In genomic region chr9:24189511-24190260, GRCm38 (mm10) we compare ENCODE assay signal across 10 mouse cellular contexts.
DNase-seq lines count a peak whose midpoint lies in the region; ATAC-seq and TF ChIP-seq lines count a peak whose summit lies in the region.
"Had no signal": no experiment of that assay in that cellular context is flagged by ENCODE, and none has a peak within 500 bp of the region (broad histone marks: within the 10 kb centered on the region; RNA-seq: fewer than 3 reads in every experiment).

No protein-coding gene starts in this region.

- no peak for DNase-seq in heart, postnatal 4 days
- DNase-seq in layer of hippocampus, adult 9-11 months = peak; percentile 38
- peak; percentile 37 for DNase-seq in midbrain, postnatal 0 days (ENCODE audit: low spot score)
- DNase-seq in MN1 (ENCODE audit: low spot score) = no peak
- no peak for DNase-seq in ovary, adult 18-20 months (ENCODE audit: low spot score)
- DNase-seq: gastrocnemius, postnatal 25 days; lung, postnatal 14 days had no signal

- H3K9me3 ChIP-seq in heart, embryonic 11.5 days (replicated peaks; ENCODE audit: control insufficient read depth, low read length) = no peaks in the 10 kb centered on the region
- H3K9me3 ChIP-seq in forebrain, embryonic 13.5 days (replicated peaks) = no peaks in the 10 kb centered on the region
- H3K9me3 ChIP-seq in midbrain, postnatal 0 days (ENCODE audit: low read length) = no peaks in the 10 kb centered on the region

- no peak for TF ChIP-seq CTCF in midbrain, postnatal 0 days (IDR thresholded peaks at IDR 0.05)

- 9% methylated on average over 2 of the region's 2 CpGs for WGBS in heart, embryonic 11.5 days (ENCODE audit: insufficient replicate concordance)
- 21% methylated on average over 2 of the region's 2 CpGs for WGBS in forebrain, embryonic 13.5 days
- 16% methylated on average over 2 of the region's 2 CpGs for WGBS in midbrain, postnatal 0 days

- H3K4me1 ChIP-seq in heart, embryonic 11.5 days (ENCODE audit: control insufficient read depth, insufficient read depth, low read length) = peaks cover 10% of the 10 kb centered on the region
- H3K4me1 ChIP-seq in forebrain, embryonic 13.5 days = peaks cover 15% of the 10 kb centered on the region
- H3K4me1 ChIP-seq in midbrain, postnatal 0 days (ENCODE audit: insufficient read depth, low read length) = no peaks in the 10 kb centered on the region

- H3K9ac ChIP-seq in heart, embryonic 11.5 days (ENCODE audit: low read depth, low read length) = no peak overlapping the region
- no peak overlapping the region for H3K9ac ChIP-seq in forebrain, embryonic 13.5 days
- no peak overlapping the region for H3K9ac ChIP-seq in midbrain, postnatal 0 days (replicated peaks; ENCODE audit: low read length, poor library complexity, severe bottlenecking)

- ATAC-seq in heart, embryonic 11.5 days (replicated peaks; ENCODE audit: insufficient number of reproducible peaks, low FRiP score, low TSS enrichment) = no peak
- ATAC-seq in forebrain, embryonic 13.5 days = peak; percentile 74
- ATAC-seq in midbrain, postnatal 0 days (ENCODE audit: low FRiP score) = no peak
- ATAC-seq in activated CD4-positive, CD25-positive, alpha-beta regulatory T cell, adult 4 months = no peak

- H3K36me3 ChIP-seq in heart, embryonic 11.5 days (ENCODE audit: control insufficient read depth, insufficient read depth, low read length) = no peaks in the 10 kb centered on the region
- H3K36me3 ChIP-seq in forebrain, embryonic 13.5 days (ENCODE audit: poor library complexity, severe bottlenecking) = no peaks in the 10 kb centered on the region
- no peaks in the 10 kb centered on the region for H3K36me3 ChIP-seq in midbrain, postnatal 0 days (ENCODE audit: insufficient read depth, low read length)

- no peaks in the 10 kb centered on the region for H3K27me3 ChIP-seq in heart, embryonic 11.5 days (ENCODE audit: control insufficient read depth, insufficient read depth, low read length)
- no peaks in the 10 kb centered on the region for H3K27me3 ChIP-seq in forebrain, embryonic 13.5 days
- H3K27me3 ChIP-seq in midbrain, postnatal 0 days (ENCODE audit: insufficient read depth, low read length) = no peaks in the 10 kb centered on the region

- peak overlapping the region; percentile 35; the same call in 1 of the 2 replicates for H3K27ac ChIP-seq in heart, embryonic 11.5 days (ENCODE audit: low read depth, low read length)
- H3K27ac ChIP-seq in forebrain, embryonic 13.5 days = peak overlapping the region; percentile 80
- H3K27ac ChIP-seq in midbrain, postnatal 0 days (ENCODE audit: low read depth, low read length) = peak overlapping the region; percentile 38; the same call in 1 of the 2 replicates

- H3K4me2 ChIP-seq in heart, embryonic 11.5 days = peak overlapping the region; percentile 16; the same call in 1 of the 2 replicates
- H3K4me2 ChIP-seq in forebrain, embryonic 13.5 days = no peak overlapping the region; the same call in 1 of the 2 replicates
- no peak overlapping the region for H3K4me2 ChIP-seq in midbrain, postnatal 0 days (ENCODE audit: low read depth, low read length, poor library complexity, severe bottlenecking)

- no peak overlapping the region for H3K4me3 ChIP-seq in heart, embryonic 11.5 days (ENCODE audit: low read depth, low read length)
- H3K4me3 ChIP-seq in forebrain, embryonic 13.5 days = no peak overlapping the region
- H3K4me3 ChIP-seq in midbrain, postnatal 0 days (ENCODE audit: low read depth, low read length) = no peak overlapping the region

Comparison
In these comparisons a context has a peak if more than half of its experiments do, and no peak if none do; other contexts are left out.
1. DNase-seq: peak in layer of hippocampus, adult 9-11 months (single experiment) and midbrain, postnatal 0 days (single experiment); none in heart, postnatal 4 days (single experiment), MN1 (single experiment) and ovary, adult 18-20 months (single experiment).
2. Peak in every context shown above with its lines, with median percentiles within 50 percentile points of each other: H3K27ac ChIP-seq.